Mouse (Mus musculus): ENCODE measurements at regions not wholly inside any gene's neighbourhood (a gene's known extent, or its start where the extent isn't known, plus 50 kb on each side); places are given as distances from the start of the nearest gene placed in this dataset.
A peak's percentile ranks its signal among the peaks of the same experiment; 100 is the strongest.

DNA sequence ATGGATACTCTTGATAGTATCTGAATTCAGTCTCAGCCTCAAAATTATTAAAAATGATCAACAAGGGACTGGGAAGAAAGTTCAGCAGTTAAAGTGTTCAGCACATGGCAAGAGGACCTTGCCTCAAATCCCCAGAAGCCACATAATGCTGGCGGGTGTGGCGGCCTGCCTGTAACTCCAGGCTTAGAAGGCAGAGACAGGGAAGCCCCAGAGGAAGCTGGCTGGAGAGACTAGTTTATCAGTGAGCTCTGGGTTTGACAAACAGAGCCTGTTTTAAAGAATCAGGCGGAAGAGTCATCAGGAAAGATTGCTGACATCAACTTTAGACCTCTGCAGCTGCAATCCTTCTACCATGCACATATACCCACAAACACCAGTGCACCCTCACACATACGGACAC is 52.1 kb upstream of the Fyn start:
- DNase-seq (ENCODE audit: low spot score), result peak; percentile 11

DNA sequence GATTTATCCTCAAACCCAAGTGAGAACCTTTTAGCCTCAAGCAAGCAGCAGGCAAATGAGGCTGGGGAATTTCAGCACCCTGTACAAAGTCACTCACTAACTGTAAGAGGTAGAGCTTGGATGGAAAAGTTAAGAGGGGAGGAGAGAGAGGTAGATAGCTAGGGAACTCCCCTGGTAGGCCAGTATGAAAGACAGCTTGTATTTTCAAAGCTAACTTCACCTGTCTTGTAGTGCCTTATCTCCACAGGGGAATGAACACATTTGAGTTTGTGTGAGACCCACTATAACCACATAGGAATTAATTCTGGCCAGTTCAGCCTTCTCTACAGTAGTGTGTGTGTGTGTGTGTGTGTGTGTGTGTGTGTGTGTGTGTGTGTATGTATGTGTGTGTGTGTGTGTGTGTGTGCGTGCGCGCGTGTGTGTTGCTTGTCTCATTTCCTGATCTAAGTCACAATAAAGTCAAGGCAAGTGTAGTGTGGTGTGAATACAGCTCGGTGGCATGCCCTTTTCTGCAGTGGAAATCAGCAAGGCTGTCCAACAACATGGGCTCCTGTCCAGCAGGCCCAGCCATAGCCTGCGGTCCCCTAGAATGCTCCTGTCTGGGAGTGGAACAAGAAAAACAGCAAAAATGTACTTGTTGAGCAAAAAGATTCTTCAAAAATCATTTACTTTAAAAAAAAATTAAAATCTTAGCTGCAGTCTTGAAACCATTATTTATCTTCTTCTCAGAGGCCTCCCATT is 53.1 kb upstream of the Fyn start:
- no peak for DNase-seq (ENCODE audit: low spot score)

DNA sequence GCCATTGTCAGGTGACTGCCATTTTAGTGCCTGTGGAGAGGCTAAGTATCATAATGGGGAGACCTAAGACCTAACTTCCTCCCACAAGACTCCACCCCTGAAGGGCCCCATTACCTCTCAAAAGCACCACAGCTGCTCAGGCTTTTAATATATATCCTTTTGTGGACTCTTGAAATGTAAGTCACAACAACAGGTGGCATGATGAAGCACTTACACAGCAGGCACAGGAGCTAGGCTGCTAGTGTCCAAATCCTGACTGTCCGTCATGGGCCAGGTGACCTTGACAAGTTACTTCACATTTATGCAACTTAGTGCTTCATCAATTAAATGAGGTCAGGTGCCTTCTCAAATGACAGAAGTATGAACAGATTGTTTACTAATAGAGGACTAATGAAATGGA is 57.2 kb upstream of the Fyn start:
- no peak for DNase-seq (ENCODE audit: low spot score)

DNA sequence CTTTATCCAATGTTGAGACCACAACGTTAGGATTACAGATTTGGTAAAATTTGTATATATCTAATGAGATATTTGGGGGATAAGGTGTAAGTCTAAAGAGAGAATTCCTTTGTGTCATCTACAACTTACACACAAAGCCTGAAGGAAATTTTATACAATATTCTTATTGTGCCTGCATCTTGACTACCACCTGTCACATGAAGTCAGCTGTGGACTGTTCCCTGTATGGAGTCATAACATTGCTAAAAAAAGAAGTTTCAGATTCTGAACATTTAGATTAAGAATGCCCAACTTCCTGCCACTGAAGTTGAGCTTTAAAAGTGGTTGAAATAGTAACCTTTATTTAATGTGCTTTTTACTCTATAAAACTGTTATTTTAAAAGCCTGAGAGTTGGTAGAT is 60.1 kb upstream of the Fyn start:
- no peak for DNase-seq (ENCODE audit: low spot score)

DNA sequence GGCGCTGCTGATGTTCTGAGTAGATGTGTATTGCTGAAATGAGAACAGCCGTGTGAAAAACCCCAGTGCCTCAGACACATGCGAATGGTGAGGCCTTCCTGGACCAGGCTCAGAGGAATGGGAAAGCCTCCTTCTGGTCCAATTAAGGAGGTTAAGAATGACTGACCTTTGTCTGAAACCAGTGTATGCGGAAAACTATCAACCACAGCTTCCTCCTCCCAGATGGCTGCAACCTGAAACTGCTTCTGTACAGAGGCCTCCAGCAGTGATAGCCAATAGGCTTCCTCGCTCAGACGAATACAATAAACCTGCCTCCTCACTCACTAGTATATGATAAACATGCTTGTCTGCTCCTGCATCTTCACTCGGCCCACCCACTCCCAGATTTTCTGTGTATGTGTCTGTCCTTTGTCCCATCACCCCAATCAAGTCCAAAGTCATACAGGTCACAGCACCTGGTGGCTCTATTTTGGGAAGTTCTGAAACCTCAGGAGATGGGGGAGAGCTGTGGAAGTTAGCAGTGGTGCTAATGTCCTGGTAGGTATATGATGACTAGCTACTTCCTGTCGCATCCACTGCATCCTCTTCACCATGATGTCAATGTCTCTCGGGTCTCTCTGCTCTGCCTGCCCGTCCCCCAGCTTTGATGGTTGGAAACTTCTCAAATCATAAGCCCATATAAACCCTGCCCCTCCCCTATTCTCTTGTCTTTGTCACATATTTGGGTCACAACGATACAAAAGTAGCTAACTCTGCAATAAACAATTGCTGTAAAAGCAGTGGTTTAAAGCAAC is 75.8 kb upstream of the Fyn start:
- peak; percentile 50 for DNase-seq (ENCODE audit: low spot score)

DNA sequence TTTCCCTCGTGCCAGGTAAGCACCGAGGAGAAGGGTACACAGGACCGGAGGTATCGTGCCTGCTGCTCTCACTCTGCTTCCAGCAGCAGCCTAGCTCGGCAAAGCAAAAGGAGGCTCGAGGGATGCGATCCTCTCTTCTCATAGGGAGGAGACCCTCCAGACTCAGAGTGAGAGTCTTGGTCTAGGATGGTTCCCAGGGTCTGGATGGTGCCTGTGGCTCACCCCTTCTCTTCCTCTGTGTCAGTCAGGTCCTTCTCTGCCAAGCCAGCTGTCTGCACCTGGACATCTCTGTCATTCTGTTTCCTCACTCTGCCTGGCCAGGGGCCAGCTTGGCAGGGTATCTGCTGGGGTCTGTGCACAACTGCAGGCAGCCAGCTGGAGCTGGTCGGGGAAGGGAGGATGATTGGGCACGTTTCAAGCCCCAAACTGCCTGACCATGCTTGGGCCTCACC is 76.9 kb upstream of the Fyn start:
- DNase-seq (ENCODE audit: low spot score), result no peak

DNA sequence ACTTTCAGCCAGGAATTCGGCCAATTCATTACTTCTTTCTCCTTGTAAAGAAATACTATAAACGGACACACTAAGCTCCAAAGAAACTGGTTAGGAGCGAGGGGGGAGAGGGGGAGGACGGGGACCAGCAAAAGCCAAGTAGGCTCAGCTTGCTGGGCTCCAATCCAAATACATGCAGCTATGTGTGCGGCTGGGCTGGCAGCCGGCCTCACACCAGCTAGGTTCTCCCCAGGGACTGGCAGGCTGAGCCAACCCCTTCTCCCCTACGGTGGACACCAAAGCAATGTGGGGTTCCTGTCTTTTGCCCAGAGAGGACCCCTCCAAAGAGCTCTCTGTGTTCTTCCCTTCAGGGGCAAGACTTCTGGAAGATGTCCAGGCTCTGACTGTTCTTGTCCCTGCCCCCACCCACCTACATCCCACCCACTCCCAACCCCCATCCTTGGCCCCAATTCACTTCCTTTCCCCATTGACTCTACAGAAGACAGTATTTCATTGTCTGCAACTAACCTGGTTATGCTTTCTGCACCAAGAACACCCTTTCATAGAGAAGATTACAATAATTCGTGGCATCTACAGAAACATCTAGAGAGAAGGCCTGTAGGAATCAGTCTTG is 77.4 kb upstream of the Fyn start:
- no peak for DNase-seq (ENCODE audit: low spot score)

DNA sequence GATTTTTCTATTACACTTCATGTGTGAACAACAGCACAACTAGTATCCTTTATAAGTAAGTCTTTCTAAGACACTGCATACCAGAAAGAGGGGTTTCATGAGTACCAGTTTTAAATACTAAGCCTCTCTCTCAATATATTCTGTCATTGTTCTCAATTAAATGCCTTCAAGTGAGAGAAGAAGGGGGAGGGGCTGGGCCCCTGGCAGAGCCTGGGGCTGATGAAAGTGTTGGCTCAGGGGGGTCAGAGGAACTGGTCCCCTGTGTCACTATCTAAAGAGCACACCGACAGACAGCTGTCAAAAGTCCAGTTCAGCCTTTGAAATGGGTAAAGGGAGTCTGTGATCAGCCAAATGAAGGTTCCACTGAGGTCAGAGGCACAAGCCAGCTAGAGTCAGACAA is 78.4 kb upstream of the Fyn start:
- DNase-seq (ENCODE audit: low spot score), result peak; percentile 31

DNA sequence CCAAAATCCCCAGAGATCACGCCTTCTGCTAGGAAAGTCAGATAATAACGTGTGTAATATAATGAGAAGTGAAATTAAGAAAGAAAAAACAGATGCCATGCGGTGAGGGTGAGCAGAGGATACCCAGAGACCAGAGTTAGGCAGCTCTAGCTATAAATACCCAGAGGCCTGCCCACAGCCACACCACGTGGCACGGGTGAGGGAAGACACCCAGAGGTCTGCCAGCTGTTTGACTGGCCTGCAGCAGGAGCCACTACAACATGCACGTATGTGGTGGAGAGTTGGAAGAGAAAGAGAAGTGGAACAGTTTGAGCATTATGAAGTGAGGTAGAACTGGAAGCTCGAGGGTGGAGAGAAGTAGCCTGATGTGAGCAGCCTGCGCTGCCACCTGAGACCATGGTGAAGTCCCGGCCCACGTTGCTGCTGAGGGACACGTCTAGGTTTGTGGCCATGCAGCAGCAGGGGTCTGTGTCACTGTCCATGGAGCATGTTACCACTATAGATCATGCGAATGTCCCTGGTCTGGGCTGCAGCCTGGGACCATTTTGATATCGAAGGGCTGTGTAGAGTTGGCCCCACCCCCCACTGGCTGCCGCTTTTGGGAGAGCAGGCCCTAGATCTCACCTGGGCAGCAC is 88.2 kb upstream of the Fyn start:
- DNase-seq (ENCODE audit: low spot score), result no peak

DNA sequence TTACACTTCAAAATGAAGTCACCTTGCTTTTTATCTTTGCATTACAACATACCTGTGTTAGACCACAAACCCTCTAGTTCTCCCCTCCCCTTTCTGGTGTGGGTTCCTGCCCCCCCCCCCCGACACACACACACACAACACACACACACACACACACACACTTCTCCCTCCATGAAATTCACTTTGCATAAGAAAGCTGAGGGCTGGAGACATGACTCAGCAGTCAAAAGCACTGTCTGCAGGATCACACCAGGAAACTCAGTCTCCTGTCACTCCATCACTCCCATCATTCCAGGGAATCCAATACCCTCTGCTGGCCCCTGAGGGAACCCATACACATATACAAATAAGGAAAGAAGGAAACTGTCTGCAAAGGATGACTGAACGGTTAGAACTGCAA is 94.5 kb upstream of the Fyn start:
- no peak for DNase-seq (ENCODE audit: low spot score)

DNA sequence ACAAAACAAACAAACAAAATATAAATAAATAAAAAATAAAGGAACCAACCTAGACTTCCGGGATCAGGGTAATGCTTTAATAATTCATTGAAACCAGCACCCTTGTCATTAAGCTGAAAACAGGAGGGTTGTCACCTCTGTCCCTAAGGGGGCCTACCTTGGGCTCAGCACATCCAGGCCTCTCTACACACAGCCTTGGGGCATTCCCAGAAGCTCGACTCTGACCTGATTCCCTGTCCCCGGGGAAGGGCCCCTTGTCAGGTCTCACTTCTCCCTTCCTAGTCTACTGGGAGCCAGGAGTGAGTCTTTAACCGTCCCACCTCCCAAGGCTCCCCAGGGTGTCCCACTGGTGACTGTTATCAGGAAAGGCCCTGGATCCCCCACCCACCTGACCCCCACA is 95.2 kb upstream of the Fyn start:
- no peak for DNase-seq (ENCODE audit: low spot score)

DNA sequence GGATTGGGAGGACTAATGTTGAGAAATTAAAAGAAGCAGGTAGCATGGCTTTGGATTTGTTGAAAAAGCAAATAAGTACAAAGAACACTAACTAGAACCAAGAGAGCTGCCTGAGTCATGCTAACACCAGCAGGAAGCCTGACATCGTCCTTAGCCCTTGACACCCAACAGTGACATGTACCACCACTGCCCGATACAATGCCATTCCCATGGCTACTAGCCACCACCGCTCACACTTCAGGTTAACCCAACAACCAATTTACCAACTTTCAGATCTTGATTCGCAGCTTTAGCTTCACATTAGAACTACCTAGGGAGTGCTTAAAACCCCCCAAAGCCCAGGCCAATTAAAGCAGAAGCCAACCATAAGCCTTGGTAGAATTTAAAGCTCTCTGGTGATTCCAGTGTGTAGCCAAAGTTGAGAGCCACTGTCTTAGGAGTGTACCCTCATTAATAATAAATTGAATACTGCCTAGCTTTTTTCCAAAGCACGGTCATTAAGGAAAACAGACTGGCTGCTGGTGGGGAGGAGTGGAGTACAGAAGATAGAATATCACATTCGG is 96.2 kb upstream of the Fyn start:
- DNase-seq (ENCODE audit: low spot score), result no peak

DNA sequence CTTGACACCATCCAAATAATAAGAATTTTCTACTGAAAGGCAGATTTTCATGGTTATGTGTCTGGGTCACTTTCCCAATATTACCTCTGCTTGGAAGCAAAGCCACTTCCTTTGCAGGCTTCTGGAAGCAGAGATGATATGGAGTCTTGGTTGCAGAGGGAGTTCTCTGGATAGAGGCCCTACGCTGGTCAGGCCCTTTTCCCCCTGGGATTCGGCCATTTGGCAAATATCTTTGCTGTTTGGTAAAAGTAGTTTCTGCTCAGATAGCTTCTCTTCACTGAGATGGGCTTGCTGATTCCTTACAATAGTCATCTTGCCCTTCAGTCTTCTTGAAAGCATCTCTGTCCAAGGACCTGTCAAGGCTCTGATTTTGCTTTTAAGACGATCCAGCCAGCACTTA is 98.2 kb upstream of the Fyn start:
- DNase-seq (ENCODE audit: low spot score), result no peak

DNA sequence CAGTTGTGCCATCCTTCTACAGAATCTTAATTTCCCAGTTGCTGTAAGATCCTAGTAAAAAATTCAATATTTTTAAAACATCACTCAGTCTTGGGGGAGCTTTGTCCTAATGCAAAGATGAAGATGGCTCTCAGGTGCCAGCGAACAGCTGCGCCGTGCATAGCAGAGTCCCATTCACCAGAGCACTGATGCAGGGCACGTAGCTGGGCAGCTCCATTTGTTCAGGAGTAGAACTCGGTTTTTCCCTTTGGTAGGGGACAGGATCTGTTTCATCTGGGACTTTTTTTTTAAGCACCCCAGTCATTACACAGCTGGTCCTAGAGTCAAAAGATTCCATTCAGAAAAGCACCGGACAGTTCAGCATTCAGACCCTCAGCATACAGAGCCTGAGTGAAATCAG is 101.4 kb upstream of the Fyn start:
- DNase-seq (ENCODE audit: low spot score), result no peak

DNA sequence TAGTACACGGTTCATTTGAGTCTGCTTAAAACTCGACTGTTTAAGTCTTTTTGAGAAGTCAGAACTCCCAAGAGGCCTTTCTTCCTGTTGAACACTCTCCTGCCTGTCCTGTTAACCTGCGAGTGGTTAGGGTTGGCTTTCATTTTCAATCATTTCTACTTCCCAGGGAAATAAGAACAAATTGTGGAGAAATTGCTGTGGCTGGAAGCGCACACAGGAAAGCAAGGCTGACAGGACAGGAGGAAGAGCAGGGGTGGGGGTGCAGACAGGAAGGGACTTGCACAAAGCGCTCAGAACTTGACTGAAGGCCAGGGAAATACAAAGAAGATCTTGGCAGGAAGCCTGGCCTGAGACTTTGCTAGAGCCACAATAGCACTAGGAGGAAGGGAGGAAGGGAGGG is 102.2 kb upstream of the Fyn start:
- DNase-seq (ENCODE audit: low spot score), result no peak

DNA sequence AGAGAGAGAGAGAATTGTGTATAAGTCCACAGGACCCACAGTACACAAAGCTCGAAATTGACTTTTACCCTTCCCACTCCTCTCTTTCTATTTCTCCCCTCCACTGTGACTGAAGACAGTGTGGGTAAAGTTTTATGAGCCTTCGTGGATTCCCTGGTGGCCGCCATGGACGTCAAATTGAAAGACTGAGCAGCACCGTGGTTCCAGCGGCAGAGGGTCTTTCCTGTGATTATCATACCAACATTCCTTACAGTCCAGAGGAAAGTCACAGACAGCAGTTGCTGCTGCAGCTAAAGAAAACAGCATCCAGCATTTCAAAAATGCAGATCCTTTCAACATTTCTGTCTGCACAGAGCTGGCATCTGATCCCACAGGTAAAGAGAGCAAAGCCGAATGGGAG is 98.9 kb upstream of the Ccn6 start:
- peak; percentile 53 for DNase-seq (ENCODE audit: low spot score)

DNA sequence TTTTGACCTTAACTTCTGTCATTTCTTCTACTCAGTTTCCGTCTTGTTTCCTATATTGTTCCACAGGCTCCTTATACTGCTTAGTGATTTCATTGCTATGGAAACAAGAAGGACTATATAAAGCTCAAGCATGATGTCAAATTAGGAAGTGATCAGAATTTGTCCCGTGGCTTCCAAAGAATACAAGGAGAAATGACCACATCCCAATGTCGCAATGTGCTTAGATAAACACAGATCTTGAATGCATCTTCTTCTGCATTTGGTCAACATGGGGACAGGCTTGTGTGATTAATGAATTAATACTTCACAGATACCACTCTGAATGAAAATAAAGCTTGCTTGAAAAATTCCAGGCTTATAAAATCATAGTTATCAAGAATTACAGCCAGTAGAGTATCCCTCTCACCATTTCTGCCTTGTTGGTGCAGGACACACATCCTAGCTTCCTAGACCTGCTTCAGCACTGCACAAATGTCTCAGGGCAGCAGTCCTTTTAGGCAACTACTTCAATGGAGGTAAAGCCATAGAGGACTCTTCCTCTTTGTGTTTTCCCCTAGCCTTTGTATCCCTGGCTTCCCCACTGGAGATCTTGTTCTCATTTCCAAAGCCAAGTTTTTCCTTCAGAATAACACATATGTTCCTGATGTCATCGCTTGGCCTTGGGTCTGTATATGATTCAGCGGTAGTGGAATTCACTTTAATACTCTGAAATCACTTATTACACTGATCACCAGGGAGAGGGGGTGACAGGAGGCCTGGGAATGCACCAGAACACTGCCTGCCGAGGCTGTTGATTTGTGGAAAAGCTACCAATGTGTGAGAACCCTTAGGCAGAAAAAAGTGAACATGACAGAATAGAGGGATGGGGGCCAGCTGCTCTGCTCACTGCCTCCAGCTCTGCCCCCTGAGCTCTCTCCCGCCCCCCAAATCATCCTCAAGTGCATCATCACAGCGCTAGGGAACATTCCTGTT is 97.9 kb upstream of the Ccn6 start:
- DNase-seq (ENCODE audit: low spot score), result no peak

DNA sequence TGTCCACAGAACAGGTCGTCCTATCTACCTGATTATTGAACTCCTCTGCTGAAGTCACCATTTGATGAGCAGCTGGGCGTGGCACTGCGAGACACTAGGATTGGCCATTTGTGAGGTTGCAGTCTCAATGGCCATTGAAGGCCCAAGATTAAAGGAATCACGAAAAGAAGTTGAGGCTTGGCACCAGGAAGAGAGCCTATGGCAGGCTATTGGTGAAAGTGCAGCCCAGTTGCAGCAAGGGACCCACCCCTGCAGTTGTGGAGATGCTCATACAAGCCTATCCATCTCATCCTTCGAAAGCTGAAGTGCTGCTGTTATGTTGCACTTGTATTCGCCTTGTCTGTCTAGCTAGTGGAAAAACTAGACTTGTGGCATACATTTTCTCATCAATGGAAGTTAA is 96.5 kb upstream of the Ccn6 start:
- DNase-seq (ENCODE audit: low spot score), result no peak

DNA sequence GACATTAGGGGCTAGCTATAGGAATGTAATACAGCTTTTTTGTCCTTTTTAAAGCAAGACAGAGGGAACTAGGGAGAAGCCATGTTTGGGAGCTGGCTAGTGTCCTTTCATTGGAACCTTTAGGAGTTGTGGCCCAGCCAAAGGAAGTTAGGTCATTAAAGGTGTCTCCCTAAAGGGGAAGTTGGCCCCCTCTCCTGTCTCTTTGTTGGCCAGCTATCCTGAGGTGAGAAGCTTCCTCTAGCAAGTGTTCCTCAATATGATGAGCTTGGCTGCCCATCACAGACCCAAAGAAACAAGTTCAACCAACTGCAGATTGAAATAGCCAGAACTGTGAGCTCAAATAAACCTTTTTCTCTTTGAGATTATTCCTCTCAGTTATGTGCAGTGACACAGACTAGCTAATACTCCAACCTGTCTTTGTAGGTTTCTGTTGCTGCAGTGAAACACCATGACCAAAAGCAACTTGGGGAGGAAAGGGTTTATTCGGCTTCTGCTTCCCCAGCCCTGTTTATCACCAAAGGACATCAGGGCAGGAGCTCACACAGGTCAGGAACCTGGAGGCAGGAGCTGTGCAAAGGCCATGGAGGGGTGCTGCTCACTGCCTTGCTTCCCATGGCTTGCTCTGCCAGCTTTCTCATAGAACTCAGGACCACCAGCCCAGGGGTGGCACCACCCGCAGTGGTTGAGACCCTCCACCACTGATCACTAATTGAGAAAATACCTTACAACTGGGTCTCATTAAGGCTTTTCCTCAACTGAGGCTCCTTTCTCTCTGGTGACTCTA is 94.0 kb upstream of the Ccn6 start:
- no peak for DNase-seq (ENCODE audit: low spot score)

DNA sequence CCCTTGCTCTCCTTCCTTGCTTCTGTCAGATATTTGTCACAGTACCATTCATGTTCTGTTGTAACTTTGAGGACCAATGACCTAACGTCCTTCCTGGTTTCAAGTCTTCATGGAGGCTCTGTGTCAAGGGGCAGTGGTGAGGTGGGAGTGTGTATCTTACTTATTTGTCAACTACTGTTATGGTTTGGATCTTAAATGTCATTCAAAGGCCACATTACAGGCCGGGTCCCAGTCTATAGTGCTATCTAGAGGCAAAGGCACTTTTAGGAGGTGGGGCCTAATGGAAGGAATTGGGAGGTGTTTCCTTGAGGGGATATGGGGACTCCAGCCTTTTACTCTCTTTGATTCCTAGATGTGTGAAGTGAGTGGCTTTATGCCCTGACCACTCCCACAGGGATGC is 91.0 kb upstream of the Ccn6 start:
- DNase-seq (ENCODE audit: low spot score), result no peak

Data from embryo, embryonic 10 days (tissue).